Mouse (Mus musculus): ENCODE results near the gene Ntf5.

Ntf5 gene

GRCm38 (mm10) chr7:45465112-45465511 lies 51.6 kb downstream of the Ntf5 start:
- DNase-seq = no peak

- DNase-seq = no peak
Measured at GRCm38 (mm10) chr7:45465549-45465948, 52.1 kb downstream of the Ntf5 start.

- DNase-seq = peak; percentile 96
Measured at GRCm38 (mm10) chr7:45466283-45467089, 53.0 kb downstream of the Ntf5 start, which contains the start of gene Bax. Gene Bax (minus strand): TSS chr7:45466898.

Data from right cerebral cortex, postnatal 4 days (tissue).